ENCODE assay signal across 8 mouse cellular contexts in genomic region chr17:29033569-29034061, GRCm38 (mm10). TPM values are rescaled to one million over a fixed set of nuclear protein-coding genes. Genes with fewer than 3 reads are reported as not detected.
A peak's percentile ranks its signal among the peaks of the same experiment; 100 is the strongest.
DNase-seq lines count a peak whose midpoint lies in the region; ATAC-seq and TF ChIP-seq lines count a peak whose summit lies in the region.

No protein-coding gene starts in this region.

- no peak for ATAC-seq in G1E (ENCODE audit: extremely low read depth, insufficient number of reproducible peaks, low FRiP score, poor library complexity, severe bottlenecking)
- no peak for ATAC-seq in hindbrain, embryonic 13.5 days (ENCODE audit: low FRiP score)
- ATAC-seq in liver, embryonic 16.5 days (ENCODE audit: low read depth): no peak

- no peaks in the 10 kb centered on the region for H3K9me3 ChIP-seq in G1E (replicated peaks)
- no peaks in the 10 kb centered on the region for H3K9me3 ChIP-seq in hindbrain, embryonic 13.5 days
- H3K9me3 ChIP-seq in liver, embryonic 16.5 days (replicated peaks; ENCODE audit: control insufficient read depth, low read length): no peaks in the 10 kb centered on the region

- TF ChIP-seq POLR2A in heart, adult 2 months (IDR thresholded peaks at IDR 0.05; ENCODE audit: insufficient read depth, low read depth, low read length): no peak

- no peaks in the 10 kb centered on the region for H3K27me3 ChIP-seq in heart, adult 2 months (ENCODE audit: control insufficient read depth, insufficient read depth, low read length)
- no peaks in the 10 kb centered on the region for H3K27me3 ChIP-seq in G1E (ENCODE audit: insufficient read depth, low read length)
- no peaks in the 10 kb centered on the region for H3K27me3 ChIP-seq in hindbrain, embryonic 13.5 days
- H3K27me3 ChIP-seq in liver, embryonic 16.5 days (ENCODE audit: control insufficient read depth, insufficient read depth, low read depth, low read length): no peaks in the 10 kb centered on the region

- peak overlapping the region; percentile 76 for H3K9ac ChIP-seq in heart, adult 2 months (ENCODE audit: low read depth, low read length)
- peak overlapping the region; percentile 94 for H3K9ac ChIP-seq in hindbrain, embryonic 13.5 days
- peak overlapping the region; percentile 82 for H3K9ac ChIP-seq in liver, embryonic 16.5 days (ENCODE audit: low read depth, low read length)

- peak overlapping the region; percentile 99 for H3K27ac ChIP-seq in heart, adult 2 months
- 0 out of 2 replicates have a peak overlapping the region, but pooled peaks have one; percentile 0 for H3K27ac ChIP-seq in hindbrain, embryonic 13.5 days
- H3K27ac ChIP-seq in liver, embryonic 16.5 days (ENCODE audit: low read length): peak overlapping the region; percentile 97

- H3K4me3 ChIP-seq in heart, adult 2 months: peak overlapping the region; percentile 83
- H3K4me3 ChIP-seq in G1E (ENCODE audit: low read depth, low read length): peak overlapping the region; percentile 81
- H3K4me3 ChIP-seq in hindbrain, embryonic 13.5 days: peak overlapping the region; percentile 66
- peak overlapping the region; percentile 94 for H3K4me3 ChIP-seq in liver, embryonic 16.5 days (ENCODE audit: low read depth, low read length)

- peaks cover 6% of the 10 kb centered on the region for H3K79me2 ChIP-seq in heart, adult 2 months (replicated peaks; ENCODE audit: control insufficient read depth, insufficient read depth, low read length)

- TF ChIP-seq EP300 in heart, adult 2 months (IDR thresholded peaks at IDR 0.05; ENCODE audit: insufficient read depth, low read depth, low read length): no peak

- peaks cover 4% of the 10 kb centered on the region for H3K4me1 ChIP-seq in heart, adult 2 months (ENCODE audit: control insufficient read depth, insufficient read depth, low read length)
- H3K4me1 ChIP-seq in G1E (ENCODE audit: insufficient read depth, low read depth, low read length): peaks cover 32% of the 10 kb centered on the region
- H3K4me1 ChIP-seq in hindbrain, embryonic 13.5 days (replicated peaks): peaks cover 45% of the 10 kb centered on the region
- peaks cover 27% of the 10 kb centered on the region for H3K4me1 ChIP-seq in liver, embryonic 16.5 days (ENCODE audit: control insufficient read depth, low read depth, low read length)

- DNase-seq in heart, adult 2 months: no peak
- no peak for DNase-seq in heart, postnatal 4 days
- no peak for DNase-seq in G1E (ENCODE audit: low spot score)
- DNase-seq in adrenal gland, adult 8-10 months: no peak
- no peak for DNase-seq in spleen, postnatal 36 days (ENCODE audit: low spot score in 2 of 2)
- DNase-seq in embryo, embryonic 10.5 days (ENCODE audit: low spot score): no peak

- TF ChIP-seq CTCF in heart, adult 2 months (IDR thresholded peaks at IDR 0.05): no peak
- no peak for TF ChIP-seq CTCF in G1E (IDR thresholded peaks at IDR 0.05; ENCODE audit: low read depth, low read length)

- intact Hi-C loops in heart, adult 2 months (cut with DNase I): loop anchor here (5.0 kb wide), 1 partner anchor 341 kb away; the partner anchor contains the start of genes Mapk14 and Slc26a8

- WGBS in heart, adult 2 months: under 1% methylated on average over 6 of the region's 6 CpGs
- 0% methylated on average over 6 of the region's 6 CpGs for WGBS in hindbrain, embryonic 13.5 days
- 1% methylated on average over 6 of the region's 6 CpGs for WGBS in liver, embryonic 16.5 days (ENCODE audit: insufficient replicate concordance)

- peak overlapping the region; percentile 99 for H3K4me2 ChIP-seq in hindbrain, embryonic 13.5 days
- H3K4me2 ChIP-seq in liver, embryonic 16.5 days (ENCODE audit: low read depth, low read length): peak overlapping the region; percentile 75

- H3K36me3 ChIP-seq in heart, adult 2 months (ENCODE audit: control insufficient read depth, insufficient read depth, low read length): peaks cover 33% of the 10 kb centered on the region
- peaks cover 38% of the 10 kb centered on the region for H3K36me3 ChIP-seq in G1E (replicated peaks)
- peaks cover 22% of the 10 kb centered on the region for H3K36me3 ChIP-seq in hindbrain, embryonic 13.5 days
- peaks cover 23% of the 10 kb centered on the region for H3K36me3 ChIP-seq in liver, embryonic 16.5 days (ENCODE audit: control insufficient read depth, insufficient read depth)

RNA-seq across cellular contexts. Expression of gene Srsf3, which starts 1.2 kb away (rescaled TPM):
- total RNA-seq in heart, adult 2 months (2021): 10 to 100 TPM; 64.5 to 84.9 TPM
- 84.5 and 104 TPM in 2 replicates for polyA plus RNA-seq in heart, adult 2 months (2012; rRNA removed)
- total RNA-seq in heart, postnatal 4 days (2021): 100 to 1,000 TPM; 224 to 227 TPM
- 258 and 296 TPM in 2 replicates for total RNA-seq in G1E (2014; fragmentation: Nextera tagmentation)
- total RNA-seq in G1E (2017): 658 and 771 TPM in 2 replicates
- 37.7 and 174 TPM in 2 replicates for polyA plus RNA-seq in G1E (2012)
- polyA plus RNA-seq in hindbrain, embryonic 13.5 days (2015; fragmentation: Nextera tagmentation; extraction: Ambion mirVana): 506 and 515 TPM in 2 replicates
- 185 and 211 TPM in 2 replicates for polyA plus RNA-seq in liver, embryonic 16.5 days (2015; fragmentation: Nextera tagmentation; extraction: Ambion mirVana)
- total RNA-seq in adrenal gland, adult 8-10 months (2022): 100 to 1,000 TPM in 3 of 4 experiments, 10 to 100 TPM in 1; 89.9 to 176 (median 144) TPM

RNA-seq across cellular contexts. Expression of gene Stk38, which starts 25.8 kb away (rescaled TPM):
- 10 to 100 TPM; 29.5 to 32.5 TPM for total RNA-seq in heart, adult 2 months (2021)
- 41.6 and 50.5 TPM in 2 replicates for polyA plus RNA-seq in heart, adult 2 months (2012; rRNA removed)
- 10 to 100 TPM; 64.3 to 67.4 TPM for total RNA-seq in heart, postnatal 4 days (2021)
- total RNA-seq in G1E (2014; fragmentation: Nextera tagmentation): 206 and 234 TPM in 2 replicates
- 73.5 and 82.7 TPM in 2 replicates for total RNA-seq in G1E (2017)
- polyA plus RNA-seq in G1E (2012): 97.6 and 107 TPM in 2 replicates
- polyA plus RNA-seq in hindbrain, embryonic 13.5 days (2015; fragmentation: Nextera tagmentation; extraction: Ambion mirVana): 111 and 122 TPM in 2 replicates
- 46.5 and 51.0 TPM in 2 replicates for polyA plus RNA-seq in liver, embryonic 16.5 days (2015; fragmentation: Nextera tagmentation; extraction: Ambion mirVana)
- 10 to 100 TPM; 57.3 to 84.7 (median 68.7) TPM for total RNA-seq in adrenal gland, adult 8-10 months (2022)

RNA-seq across cellular contexts. Expression of gene Cdkn1a, which starts 57.2 kb away (rescaled TPM):
- 100 to 1,000 TPM in 1 of 2 experiments, 10 to 100 TPM in 1; 56.4 to 156 TPM for total RNA-seq in heart, adult 2 months (2021)
- polyA plus RNA-seq in heart, adult 2 months (2012; rRNA removed): 30.4 and 37.3 TPM in 2 replicates
- total RNA-seq in heart, postnatal 4 days (2021): 10 to 100 TPM; 55.9 to 57.1 TPM
- total RNA-seq in G1E (2014; fragmentation: Nextera tagmentation) (224 and 234 TPM in 2 replicates), G1E (2017) (18.9 and 21.4 TPM in 2 replicates)
- 123 and 145 TPM in 2 replicates for polyA plus RNA-seq in G1E (2012)
- polyA plus RNA-seq in hindbrain, embryonic 13.5 days (2015; fragmentation: Nextera tagmentation; extraction: Ambion mirVana): 56.5 and 56.9 TPM in 2 replicates
- polyA plus RNA-seq in liver, embryonic 16.5 days (2015; fragmentation: Nextera tagmentation; extraction: Ambion mirVana): 12.6 and 16.5 TPM in 2 replicates
- 10 to 100 TPM; 17.3 to 29.4 (median 24.6) TPM for total RNA-seq in adrenal gland, adult 8-10 months (2022)

Comparison
In these comparisons a context has a peak if more than half of its experiments do, and no peak if none do; other contexts are left out.
1. H3K27ac ChIP-seq: peak in every context shown above with its lines; median percentile 99 in heart, adult 2 months; 97 in liver, embryonic 16.5 days; 0 in hindbrain, embryonic 13.5 days.